Mouse (Mus musculus): Measurements from ENCODE around the gene Kcnj12. TPM values are rescaled to one million over a fixed set of nuclear protein-coding genes. Genes with fewer than 3 reads are reported as not detected.
A peak's percentile ranks its signal among the peaks of the same experiment; 100 is the strongest.

Kcnj12 gene
- polyA plus RNA-seq, 1 experiment = not detected

GRCm38 (mm10) chr11:61116226-61116625, 93.9 kb downstream of the Kcnj12 start:
- Histone ChIP-seq H3K4me3 (replicated peaks) (peak overlapping the region; percentile 62), H3K36me3 (replicated peaks; ENCODE audit: low read length) (no peaks in the 10 kb centered on the region), H3K4me1 (peaks cover 21% of the 10 kb centered on the region), H3K9me3 (peaks cover 29% of the 10 kb centered on the region), H3K27me3 (replicated peaks) (peaks cover 60% of the 10 kb centered on the region)
- no peak for TF ChIP-seq FLI1 (IDR thresholded peaks at IDR 0.05; ENCODE audit: low read length)
- TF ChIP-seq GATA1 (IDR thresholded peaks at IDR 0.05; ENCODE audit: borderline replicate concordance, low read length) = no peak

- H3K36me3 ChIP-seq (replicated peaks; ENCODE audit: low read length) = no peaks in the 10 kb centered on the region
- peaks cover 53% of the 10 kb centered on the region for H3K27me3 ChIP-seq (replicated peaks)
- peaks cover 11% of the 10 kb centered on the region for H3K4me1 ChIP-seq
- TF ChIP-seq FLI1 (IDR thresholded peaks at IDR 0.05; ENCODE audit: low read length) = no peak
- TF ChIP-seq GATA1 (IDR thresholded peaks at IDR 0.05; ENCODE audit: borderline replicate concordance, low read length) = no peak
- no peak overlapping the region for H3K4me3 ChIP-seq (replicated peaks)
- H3K9me3 ChIP-seq = peaks cover 29% of the 10 kb centered on the region
Observed at GRCm38 (mm10) chr11:61119996-61120583, 97.7 kb downstream of the Kcnj12 start.

Other genes with a start within 250 kb of the Kcnj12 start
- 1.9 and 4.7 TPM in 2 replicates for gene Top3a, start 245.2 kb upstream of the Kcnj12 start, polyA plus RNA-seq (2012; ENCODE audit: insufficient read depth, low replicate concordance)
- gene Smcr8, start 245.0 kb upstream of the Kcnj12 start, polyA plus RNA-seq (2012; ENCODE audit: insufficient read depth, low replicate concordance) = 0.50 TPM in 1 of 2 replicates, not detected in the other
- 0.75 and 7.4 TPM in 2 replicates for gene Shmt1, start 210.8 kb upstream of the Kcnj12 start, polyA plus RNA-seq (2012; ENCODE audit: insufficient read depth, low replicate concordance)
- 3.3 TPM in 1 of 2 replicates, not detected in the other for gene Dhrs7b, start 191.9 kb upstream of the Kcnj12 start, polyA plus RNA-seq (2012; ENCODE audit: insufficient read depth, low replicate concordance)
- 9.2 and 13.5 TPM in 2 replicates for gene Tmem11, start 143.3 kb upstream of the Kcnj12 start, polyA plus RNA-seq (2012; ENCODE audit: insufficient read depth, low replicate concordance)
- 2.5 and 7.8 TPM in 2 replicates for gene Natd1, start 107.8 kb upstream of the Kcnj12 start, polyA plus RNA-seq (2012; ENCODE audit: insufficient read depth, low replicate concordance)
- gene Map2k3, start 90.5 kb upstream of the Kcnj12 start, polyA plus RNA-seq (2012; ENCODE audit: insufficient read depth, low replicate concordance) = 158 and 191 TPM in 2 replicates
- 28.3 and 47.0 TPM in 2 replicates for gene Tnfrsf13b, start 104.2 kb downstream of the Kcnj12 start, polyA plus RNA-seq (2012; ENCODE audit: insufficient read depth, low replicate concordance)
- 6.4 and 11.4 TPM in 2 replicates for gene Usp22, start 152.5 kb downstream of the Kcnj12 start, polyA plus RNA-seq (2012; ENCODE audit: insufficient read depth, low replicate concordance)
- gene Aldh3a1, start 185.0 kb downstream of the Kcnj12 start, polyA plus RNA-seq (2012; ENCODE audit: insufficient read depth, low replicate concordance) = 0.35 TPM in 1 of 2 replicates, not detected in the other
- 4.0 TPM in 1 of 2 replicates, not detected in the other for gene Aldh3a2, start 244.9 kb downstream of the Kcnj12 start, polyA plus RNA-seq (2012; ENCODE audit: insufficient read depth, low replicate concordance)